Comparison of ENCODE assay signal across 11 mouse cellular contexts in the genomic region with DNA sequence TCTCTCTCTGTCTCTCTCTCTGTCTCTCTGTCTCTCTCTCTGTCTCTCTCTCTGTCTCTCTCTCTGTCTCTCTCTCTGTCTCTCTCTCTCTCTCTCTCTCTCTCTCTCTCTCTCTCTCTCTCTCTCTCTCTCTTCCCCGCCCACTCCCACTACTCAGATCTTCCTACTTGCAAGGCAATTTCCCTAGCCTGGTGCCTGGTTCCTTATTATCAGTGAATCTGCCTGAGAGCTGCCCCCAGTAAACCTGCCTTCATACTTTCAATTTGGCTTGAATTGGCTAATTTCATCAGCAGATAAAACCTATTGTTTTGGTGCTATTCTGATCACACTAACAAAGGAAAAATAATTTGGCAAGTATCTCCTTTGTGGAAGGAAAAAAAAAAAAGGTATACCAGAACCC. TPM values are rescaled to one million over a fixed set of nuclear protein-coding genes. Genes with fewer than 3 reads are reported as not detected.
A peak's percentile ranks its signal among the peaks of the same experiment; 100 is the strongest.
DNase-seq lines count a peak whose midpoint lies in the region; ATAC-seq and TF ChIP-seq lines count a peak whose summit lies in the region.
"Not testable (repeated sequence)": the region's sequence is repeated elsewhere in the genome, so short reads cannot be mapped to it uniquely, and the experiment has no call there.
"Had no signal": no experiment of that assay in that cellular context is flagged by ENCODE, and none has a peak within 500 bp of the region (broad histone marks: within the 10 kb centered on the region; RNA-seq: fewer than 3 reads in every experiment).

No protein-coding gene starts in this region.

- TF ChIP-seq EP300 in MEL (IDR thresholded peaks at IDR 0.05; ENCODE audit: low read depth in 1 of 2, low read length in 2 of 2); heart, postnatal 0 days (IDR thresholded peaks at IDR 0.05; ENCODE audit: low read depth): not testable (repeated sequence)

- H3K9me3 ChIP-seq in MEL (replicated peaks; ENCODE audit: insufficient read depth, low read length); heart, postnatal 0 days (replicated peaks; ENCODE audit: control insufficient read depth, low read length): not testable (repeated sequence)

- not testable (repeated sequence) for TF ChIP-seq POLR2A in MEL (IDR thresholded peaks at IDR 0.05; ENCODE audit: control insufficient read depth in 1 of 2, insufficient read depth in 1 of 2, low read depth in 1 of 2, low read length in 2 of 2, poor library complexity in 1 of 2)

- H3K27me3 ChIP-seq in MEL (ENCODE audit: control insufficient read depth in 1 of 2, insufficient read depth in 2 of 2, low read length in 2 of 2); heart, postnatal 0 days (ENCODE audit: control insufficient read depth, insufficient read depth, low read length): not testable (repeated sequence)

- not testable (repeated sequence) for TF ChIP-seq RAD21 in MEL (IDR thresholded peaks at IDR 0.05; ENCODE audit: low read depth, low read length)

- peak overlapping the region in 1 of 2 experiments; percentile 35; a peak in 1 of 4 replicates for H3K4me3 ChIP-seq in MEL (ENCODE audit: control insufficient read depth in 1 of 2, insufficient read depth in 1 of 2, low read depth in 2 of 2, low read length in 2 of 2)
- not testable (repeated sequence) for H3K4me3 ChIP-seq in brown adipose tissue, adult 24 weeks (ENCODE audit: insufficient read depth, low read depth, low read length); heart, postnatal 0 days (ENCODE audit: low read depth, low read length); macrophage (ENCODE audit: inconsistent target)

- not testable (repeated sequence) for TF ChIP-seq CTCF in MEL (IDR thresholded peaks at IDR 0.05 in 2 of 3, conservative IDR thresholded peaks at IDR 0.05 in 1 of 3; ENCODE audit: control insufficient read depth in 1 of 3, insufficient read depth in 1 of 3, low read depth in 2 of 3, low read length in 3 of 3, poor library complexity in 1 of 3, severe bottlenecking in 1 of 3); heart, postnatal 0 days (IDR thresholded peaks at IDR 0.05; ENCODE audit: low read depth)

- not testable (repeated sequence) for H3K4me2 ChIP-seq in heart, postnatal 0 days (ENCODE audit: low read depth, low read length)

- H3K79me2 ChIP-seq in MEL (ENCODE audit: control insufficient read depth, insufficient read depth, low read length, poor library complexity); macrophage (ENCODE audit: inconsistent target): not testable (repeated sequence)

- peak overlapping the region; percentile 26 for H3K9ac ChIP-seq in MEL (ENCODE audit: control insufficient read depth, low read depth, low read length, poor library complexity, severe bottlenecking)
- not testable (repeated sequence) for H3K9ac ChIP-seq in heart, postnatal 0 days (replicated peaks; ENCODE audit: low read depth, low read length)

- WGBS in heart, postnatal 0 days, result 56% methylated on average over 1 of the region's 1 CpGs
- no CpG with 5 or more reads among the region's 1 CpGs for WGBS in macrophage (ENCODE audit: missing documents)

- not testable (repeated sequence) for ATAC-seq in heart, postnatal 0 days (ENCODE audit: insufficient read depth, low read depth)

- H3K4me1 ChIP-seq in MEL (ENCODE audit: control insufficient read depth in 1 of 2, insufficient read depth in 2 of 2, low read length in 2 of 2); brown adipose tissue, adult 24 weeks (ENCODE audit: control insufficient read depth, insufficient read depth, insufficient read length, low read length); heart, postnatal 0 days (ENCODE audit: control insufficient read depth, insufficient read depth): not testable (repeated sequence)

- not testable (repeated sequence) for H3K36me3 ChIP-seq in MEL (ENCODE audit: control insufficient read depth in 1 of 2, insufficient read depth in 2 of 2, low read length in 2 of 2); heart, postnatal 0 days (replicated peaks; ENCODE audit: control insufficient read depth, insufficient read depth, low read length); macrophage (ENCODE audit: inconsistent target)

- H3K27ac ChIP-seq in MEL (ENCODE audit: control insufficient read depth, low read depth, low read length), result not testable (repeated sequence)
- H3K27ac ChIP-seq in brown adipose tissue, adult 24 weeks (replicated peaks; ENCODE audit: low read depth, low read length), result peak overlapping the region; percentile 20; the same call in 1 of the 2 replicates
- H3K27ac ChIP-seq in heart, postnatal 0 days (ENCODE audit: low read depth), result 0 out of 2 replicates have a peak overlapping the region, but pooled peaks have one; percentile 3
- peak overlapping the region; percentile 70 for H3K27ac ChIP-seq in macrophage

- DNase-seq in MEL (ENCODE audit: low read depth, low spot score), result peak; percentile 27
- DNase-seq in heart, postnatal 0 days (ENCODE audit: low spot score), result not testable (repeated sequence)
- peak; percentile 10 for DNase-seq in testis, postnatal 10 days (ENCODE audit: low spot score)

RNA-seq across cellular contexts. Expression of a gene that starts 34.0 kb away (rescaled TPM):
- total RNA-seq in MEL (2012; rRNA removed), result 5.2 and 5.3 TPM in 2 replicates
- 1 to 10 TPM in 1 of 2 experiments, not detected in 1; 7.6 TPM for polyA plus RNA-seq in MEL (2012; ENCODE audit: insufficient read depth in 1 of 2, insufficient read length in 2 of 2, low read depth in 1 of 2, low replicate concordance in 2 of 2, missing spikeins in 1 of 2)
- 25.0 and 35.7 TPM in 2 replicates for polyA plus RNA-seq in brown adipose tissue, adult 24 weeks (2012; ENCODE audit: insufficient read depth, insufficient read length, missing spikeins)
- 82.7 and 125 TPM in 2 replicates for total RNA-seq in heart, postnatal 0 days (2014; rRNA removed; ENCODE audit: low replicate concordance)
- 50.2 and 51.4 TPM in 2 replicates for polyA plus RNA-seq in heart, postnatal 0 days (2015; fragmentation: Nextera tagmentation; extraction: Ambion mirVana)
- 100 to 1,000 TPM in 10 of 26 experiments, 10 to 100 TPM in 16; 29.5 to 156 (median 88.0) TPM for total RNA-seq in macrophage (2018; cell fraction: chromatin; rRNA removed)
- total RNA-seq in macrophage (2018; cell fraction: cytosol; rRNA removed), result 10 to 100 TPM; 10.2 to 28.7 (median 18.0) TPM
- total RNA-seq in macrophage (2018; cell fraction: nucleus; rRNA removed), result 100 to 1,000 TPM in 5 of 26 experiments, 10 to 100 TPM in 21; 24.4 to 138 (median 51.9) TPM
- polyA plus RNA-seq in macrophage (2018), result 10.0 to 11.5 TPM (median 10.0 TPM) in 3 replicates

RNA-seq across cellular contexts. Expression of a gene that starts 39.8 kb away (rescaled TPM):
- 2.0 and 2.8 TPM in 2 replicates for total RNA-seq in MEL (2012; rRNA removed)
- polyA plus RNA-seq in MEL (2012; ENCODE audit: insufficient read depth in 1 of 2, insufficient read length in 2 of 2, low read depth in 1 of 2, low replicate concordance in 2 of 2, missing spikeins in 1 of 2) (1 to 10 TPM in 1 of 2 experiments, not detected in 1; 3.8 TPM), macrophage (2018) (0.19 to 0.32 TPM in 2 of 3 replicates, not detected in the other)
- not detected in 2 replicates for polyA plus RNA-seq in brown adipose tissue, adult 24 weeks (2012; ENCODE audit: insufficient read depth, insufficient read length, missing spikeins)
- 0.89 TPM in 1 of 2 replicates, not detected in the other for total RNA-seq in heart, postnatal 0 days (2014; rRNA removed; ENCODE audit: low replicate concordance)
- polyA plus RNA-seq in heart, postnatal 0 days (2015; fragmentation: Nextera tagmentation; extraction: Ambion mirVana), result not detected in 2 replicates
- 1 to 10 TPM in 8 of 26 experiments, under 1 TPM in 10, not detected in 8; 0.48 to 2.7 (median 0.95) TPM for total RNA-seq in macrophage (2018; cell fraction: chromatin; rRNA removed)
- total RNA-seq in macrophage (2018; cell fraction: cytosol; rRNA removed), result under 1 TPM; 0.06 to 0.66 (median 0.37) TPM
- 1 to 10 TPM in 16 of 26 experiments, under 1 TPM in 7, not detected in 3; 0.24 to 3.3 (median 1.1) TPM for total RNA-seq in macrophage (2018; cell fraction: nucleus; rRNA removed)
- total RNA-seq: CH12.LX had no signal
- polyA plus RNA-seq: adrenal gland, adult 2 months; embryonic facial prominence, embryonic 11.5 days; embryonic facial prominence, embryonic 13.5 days; erythroblast, embryonic 14.5 days; forebrain, embryonic 10.5 days had no signal
